Mouse (Mus musculus) midbrain, embryonic 16.5 days (tissue): Measurements from ENCODE around the gene Gata3. TPM values are rescaled to one million over a fixed set of nuclear protein-coding genes. Genes with fewer than 3 reads are reported as not detected.

Experiments used
- ATAC-seq: fragments of 200-750 bp; cut with Nextera tagmentation; 2 replicates; pipeline ENCODE4 v1.8.0; 2017; ENCODE audit warnings: moderate TSS enrichment
- H3K27ac ChIP-seq: fragments of 300-500 bp; sonication (generic); 2 replicates; pipeline ENCODE4 v1.5.1; 2014; ENCODE audit warnings: mild to moderate bottlenecking, low read length, mixed read lengths
- H3K27me3 ChIP-seq: fragments of 300-500 bp; sonication (generic); 2 replicates; pipeline ENCODE4 v1.6.1; 2014; ENCODE audit warnings: low read depth, low read length, mixed read lengths; ENCODE audit not compliant: control insufficient read depth, insufficient read depth
- H3K36me3 ChIP-seq: fragments of 300-500 bp; sonication (generic); 2 replicates; pipeline ENCODE4 v1.6.1; 2014; ENCODE audit warnings: mild to moderate bottlenecking, low read length, moderate library complexity, mixed read lengths; ENCODE audit not compliant: control insufficient read depth, insufficient read depth
- H3K4me1 ChIP-seq: fragments of 300-500 bp; sonication (generic); 2 replicates; pipeline ENCODE4 v1.6.1; 2014; ENCODE audit warnings: mild to moderate bottlenecking, low read length, mixed read lengths; ENCODE audit not compliant: control insufficient read depth, insufficient read depth
- H3K4me2 ChIP-seq: fragments of 300-500 bp; sonication (generic); 2 replicates; pipeline ENCODE4 v1.6.1; 2014; ENCODE audit warnings: mild to moderate bottlenecking, low read length, mixed read lengths
- H3K4me3 ChIP-seq: fragments of 300-500 bp; sonication (generic); 2 replicates; pipeline ENCODE4 v1.5.1; 2014; ENCODE audit warnings: low read depth, mild to moderate bottlenecking, low read length, moderate library complexity, mixed read lengths
- H3K9ac ChIP-seq: fragments of 300-500 bp; sonication (generic); 2 replicates; pipeline ENCODE4 v1.6.1; 2014; ENCODE audit warnings: low read depth, low read length, mixed read lengths
- H3K9me3 ChIP-seq: fragments of 300-500 bp; sonication (generic); replicated peaks from 2 replicates; pipeline ENCODE4 v1.6.1; 2014; ENCODE audit warnings: mild to moderate bottlenecking, low read length, mixed read lengths; ENCODE audit not compliant: control insufficient read depth, poor library complexity, severe bottlenecking
- WGBS: fragments of 180-500 bp; shearing (Covaris S2); extraction: QIAGEN DNeasy Blood & Tissue Kit; methylation state at CpG from one replicate; pipeline ENCODE4 v1.1.7; 2014; 5-methylcytosine and 5-hydroxymethylcytosine counted together
- polyA plus RNA-seq: library from polyadenylated mRNA; unstranded; fragments of >200 nt; fragmentation: Nextera tagmentation; extraction: Ambion mirVana; gene quantifications from 2 replicates; pipeline ENCODE4 v1.2.1, GENCODE M21; 2015

Gene Gata3
- polyA plus RNA-seq, 1 experiment from 2014 or later, result 92.5 TPM

- ATAC-seq, result no peak
- WGBS, result 1% methylated on average over 43 of the region's 43 CpGs
- H3K9ac ChIP-seq, result peak overlapping the region; percentile 61
- peak overlapping the region; percentile 47 for H3K4me3 ChIP-seq
- H3K4me1 ChIP-seq, result peaks cover 9% of the 10 kb centered on the region; the same call in 1 of the 2 replicates
- peak overlapping the region; percentile 68 for H3K4me2 ChIP-seq
- H3K27ac ChIP-seq, result peak overlapping the region; percentile 85
- H3K27me3 ChIP-seq, result peaks cover 22% of the 10 kb centered on the region
- H3K9me3 ChIP-seq, result no peaks in the 10 kb centered on the region
- no peaks in the 10 kb centered on the region for H3K36me3 ChIP-seq
Measured at GRCm38 (mm10) chr2:9882926-9883802, 6.7 kb downstream of the Gata3 start.

GRCm38 (mm10) chr2:9882371-9882925, 7.4 kb downstream of the Gata3 start:
- peaks cover 22% of the 10 kb centered on the region for H3K27me3 ChIP-seq
- under 1% methylated on average over 39 of the region's 39 CpGs for WGBS
- ATAC-seq, result no peak

GRCm38 (mm10) chr2:9881611-9882023, 8.2 kb downstream of the Gata3 start:
- WGBS, result 1% methylated on average over 13 of the region's 13 CpGs
- H3K9ac ChIP-seq, result peak overlapping the region; percentile 61

More at GRCm38 (mm10) chr2:9882371-9882925, 7.4 kb downstream of the Gata3 start:
- Histone ChIP-seq H3K9ac (peak overlapping the region; percentile 61), H3K4me2 (peak overlapping the region; percentile 68), H3K27ac (peak overlapping the region; percentile 85), H3K4me1 (peaks cover 9% of the 10 kb centered on the region; the same call in 1 of the 2 replicates), H3K9me3 (no peaks in the 10 kb centered on the region), H3K4me3 (peak overlapping the region; percentile 47), H3K36me3 (no peaks in the 10 kb centered on the region)

GRCm38 (mm10) chr2:9881051-9881591, 8.7 kb downstream of the Gata3 start, which contains the start of gene 4930412O13Rik:
TSS of gene 4930412O13Rik (plus strand) at chr2:9881252.
- Histone ChIP-seq H3K27me3 (peaks cover 15% of the 10 kb centered on the region), H3K9ac (peak within 1 kb of the TSS; percentile 61), H3K27ac (peak within 1 kb of the TSS; percentile 85), H3K36me3 (no peaks in the 10 kb centered on the region), H3K9me3 (no peaks in the 10 kb centered on the region), H3K4me3 (peak within 1 kb of the TSS; percentile 47), H3K4me2 (peak within 1 kb of the TSS; percentile 68), H3K4me1 (peaks cover 13% of the 10 kb centered on the region; the same call in 1 of the 2 replicates)
- ATAC-seq, result no peak
- 1% methylated on average over 33 of the region's 35 CpGs for WGBS

More at GRCm38 (mm10) chr2:9881611-9882023, 8.2 kb downstream of the Gata3 start:
- ATAC-seq, result peak; percentile 34
- peaks cover 13% of the 10 kb centered on the region; the same call in 1 of the 2 replicates for H3K4me1 ChIP-seq
- H3K4me2 ChIP-seq, result peak overlapping the region; percentile 68
- peak overlapping the region; percentile 85 for H3K27ac ChIP-seq
- peaks cover 18% of the 10 kb centered on the region for H3K27me3 ChIP-seq
- no peaks in the 10 kb centered on the region for H3K36me3 ChIP-seq
- H3K9me3 ChIP-seq, result no peaks in the 10 kb centered on the region
- peak overlapping the region; percentile 47 for H3K4me3 ChIP-seq

- H3K27me3 ChIP-seq, result peaks cover 12% of the 10 kb centered on the region
- no peaks in the 10 kb centered on the region for H3K36me3 ChIP-seq
- H3K27ac ChIP-seq, result peak overlapping the region; percentile 85
- peak overlapping the region; percentile 47 for H3K4me3 ChIP-seq
- ATAC-seq, result no peak
- H3K4me2 ChIP-seq, result peak overlapping the region; percentile 68
- H3K9me3 ChIP-seq, result no peaks in the 10 kb centered on the region
- H3K9ac ChIP-seq, result no peak overlapping the region
- H3K4me1 ChIP-seq, result peaks cover 13% of the 10 kb centered on the region; the same call in 1 of the 2 replicates
- WGBS, result 4% methylated on average over 11 of the region's 11 CpGs
Measured at GRCm38 (mm10) chr2:9880271-9880670, 9.6 kb downstream of the Gata3 start.

- Histone ChIP-seq H3K27me3 (peaks cover 13% of the 10 kb centered on the region), H3K4me2 (peak overlapping the region; percentile 68), H3K27ac (peak overlapping the region; percentile 81), H3K4me1 (peaks cover 16% of the 10 kb centered on the region; the same call in 1 of the 2 replicates), H3K9me3 (no peaks in the 10 kb centered on the region), H3K36me3 (no peaks in the 10 kb centered on the region), H3K9ac (0 out of 2 replicates have a peak overlapping the region, but pooled peaks have one; percentile 38), H3K4me3 (peak overlapping the region; percentile 47)
- ATAC-seq, result peak; percentile 90
- WGBS, result 0% methylated on average over 21 of the region's 21 CpGs
Measured at GRCm38 (mm10) chr2:9879493-9879892, 10.3 kb downstream of the Gata3 start.

- H3K9ac ChIP-seq, result 0 out of 2 replicates have a peak overlapping the region, but pooled peaks have one; percentile 38
- no peaks in the 10 kb centered on the region for H3K36me3 ChIP-seq
- WGBS, result under 1% methylated on average over 22 of the region's 22 CpGs
- peak overlapping the region; percentile 81 for H3K27ac ChIP-seq
- H3K4me3 ChIP-seq, result peak overlapping the region; percentile 47
- H3K4me1 ChIP-seq, result peaks cover 17% of the 10 kb centered on the region; the same call in 1 of the 2 replicates
- peaks cover 13% of the 10 kb centered on the region for H3K27me3 ChIP-seq
- H3K4me2 ChIP-seq, result peak overlapping the region; percentile 68
- no peaks in the 10 kb centered on the region for H3K9me3 ChIP-seq
- ATAC-seq, result peak; percentile 2; the same call in 1 of the 2 replicates
Measured at GRCm38 (mm10) chr2:9879092-9879491, 10.7 kb downstream of the Gata3 start.

GRCm38 (mm10) chr2:9878564-9879081, 11.2 kb downstream of the Gata3 start:
- WGBS, result under 1% methylated on average over 31 of the region's 33 CpGs
- H3K9me3 ChIP-seq, result no peaks in the 10 kb centered on the region
- H3K27ac ChIP-seq, result peak overlapping the region; percentile 81
- ATAC-seq, result peak; percentile 27; the same call in 1 of the 2 replicates
- H3K36me3 ChIP-seq, result no peaks in the 10 kb centered on the region
- H3K27me3 ChIP-seq, result peaks cover 15% of the 10 kb centered on the region
- peak overlapping the region; percentile 68 for H3K4me2 ChIP-seq
- H3K9ac ChIP-seq, result peak overlapping the region; percentile 67
- H3K4me1 ChIP-seq, result peaks cover 17% of the 10 kb centered on the region; the same call in 1 of the 2 replicates
- H3K4me3 ChIP-seq, result peak overlapping the region; percentile 47
